Mouse (Mus musculus) cerebellum, adult 2 months (tissue): ENCODE measurements around the gene Efna1. TPM values are rescaled to one million over a fixed set of nuclear protein-coding genes. Genes with fewer than 3 reads are reported as not detected.

Experiments used
- DNase-seq, 2 experiments: peaks; one replicate each; pipeline ENCODE4 v3.0.0; 2021
- H3K27ac ChIP-seq: fragments of 200-500 bp; 2 replicates; pipeline ENCODE4 v1.5.1; 2012; ENCODE audit warnings: low read length, control low read depth, inconsistent platforms; ENCODE audit not compliant: insufficient read depth
- H3K27me3 ChIP-seq: fragments of 200-500 bp; 2 replicates; pipeline ENCODE4 v1.6.1; 2012; ENCODE audit warnings: inconsistent platforms, mild to moderate bottlenecking, low read length, moderate library complexity; ENCODE audit not compliant: control insufficient read depth, insufficient read depth
- H3K4me1 ChIP-seq: fragments of 200-500 bp; 2 replicates; pipeline ENCODE4 v1.6.1; 2011; ENCODE audit warnings: low read length; ENCODE audit not compliant: control insufficient read depth, insufficient read depth
- H3K4me3 ChIP-seq: fragments of 200-500 bp; replicated peaks from 2 replicates; pipeline ENCODE3; 2011; ENCODE audit warnings: mild to moderate bottlenecking, low read depth, low read length, control low read depth; ENCODE audit not compliant: insufficient read depth
- CTCF ChIP-seq: fragments of 200-500 bp; IDR thresholded peaks from 2 replicates; pipeline ENCODE4 v1.5.1; 2011; ENCODE audit warnings: low read depth, mild to moderate bottlenecking, control low read depth, low read length, moderate library complexity, borderline replicate concordance; ENCODE audit not compliant: insufficient read depth
- POLR2A ChIP-seq: fragments of 200-500 bp; IDR thresholded peaks from 2 replicates; pipeline ENCODE4 v1.6.1; 2011; ENCODE audit warnings: low read length, control low read depth, borderline replicate concordance; ENCODE audit not compliant: insufficient read depth
- WGBS: fragments of 180-500 bp; shearing (Covaris S2); methylation state at CpG from one replicate; pipeline ENCODE4 v1.1.7; 2018; 5-methylcytosine and 5-hydroxymethylcytosine counted together
- polyA plus RNA-seq: library from polyadenylated mRNA; depleted of rRNA; stranded (reverse); fragments of >200 nt; gene quantifications from 2 replicates; pipeline ENCODE4 v1.2.3, GENCODE M21; 2012

Gene Efna1
- polyA plus RNA-seq, 1 experiment, result 14.2 TPM

GRCm38 (mm10) chr3:89254994-89255393 is 25.9 kb downstream of the Efna1 start:
- Histone ChIP-seq H3K27me3 (no peaks in the 10 kb centered on the region), H3K4me1 (0 out of 2 replicates have a peak, but pooled peaks cover 4% of the 10 kb centered on the region), H3K4me3 (no peak overlapping the region), H3K27ac (no peak overlapping the region)
- 92% methylated on average over 5 of the region's 5 CpGs for WGBS
- no peak for DNase-seq
- TF ChIP-seq POLR2A, result no peak
- no peak for TF ChIP-seq CTCF

- H3K4me1 ChIP-seq, result peaks cover 4% of the 10 kb centered on the region; the same call in 1 of the 2 replicates
- WGBS, result 6% methylated on average over 17 of the region's 17 CpGs
- no peak overlapping the region for H3K27ac ChIP-seq
- no peaks in the 10 kb centered on the region for H3K27me3 ChIP-seq
- TF ChIP-seq CTCF (no peak), POLR2A (no peak)
- H3K4me3 ChIP-seq, result no peak overlapping the region
- DNase-seq, result no peak
Measured at GRCm38 (mm10) chr3:89251365-89251895, 29.5 kb downstream of the Efna1 start.

GRCm38 (mm10) chr3:89250435-89251040 is 30.4 kb downstream of the Efna1 start:
- H3K27me3 ChIP-seq, result no peaks in the 10 kb centered on the region
- 21% methylated on average over 7 of the region's 7 CpGs for WGBS
- H3K4me3 ChIP-seq, result no peak overlapping the region
- no peak overlapping the region for H3K27ac ChIP-seq
- peak; percentile 71 to 76 for DNase-seq
- peak; percentile 89 for TF ChIP-seq CTCF
- TF ChIP-seq POLR2A, result no peak
- H3K4me1 ChIP-seq, result peaks cover 8% of the 10 kb centered on the region; the same call in 1 of the 2 replicates

GRCm38 (mm10) chr3:89247466-89247865 is 33.5 kb downstream of the Efna1 start:
- Histone ChIP-seq H3K4me1 (peaks cover 13% of the 10 kb centered on the region), H3K27ac (no peak overlapping the region), H3K4me3 (no peak overlapping the region), H3K27me3 (no peaks in the 10 kb centered on the region)
- TF ChIP-seq CTCF, result no peak
- no peak for TF ChIP-seq POLR2A
- WGBS, result 83% methylated on average over 4 of the region's 4 CpGs
- DNase-seq, result no peak

- Histone ChIP-seq H3K27ac (peak within 1 kb of the TSS; percentile 87), H3K4me1 (peaks cover 17% of the 10 kb centered on the region), H3K27me3 (no peaks in the 10 kb centered on the region), H3K4me3 (peak within 1 kb of the TSS; percentile 95)
- TF ChIP-seq POLR2A, result peak; percentile 49; the same call in 1 of the 2 replicates
- peak; percentile 89 for TF ChIP-seq CTCF
- under 1% methylated on average over 42 of the region's 42 CpGs for WGBS
- DNase-seq, result peak; percentile 94
Measured at GRCm38 (mm10) chr3:89246261-89247100, 34.5 kb downstream of the Efna1 start, which contains the start of gene Trim46. TSS of gene Trim46 (minus strand) at chr3:89246309.

- peak within 1 kb of the TSS; percentile 87 for H3K27ac ChIP-seq
- WGBS, result under 1% methylated on average over 20 of the region's 20 CpGs
- peak; percentile 79 for DNase-seq
- H3K4me1 ChIP-seq, result peaks cover 14% of the 10 kb centered on the region
- TF ChIP-seq CTCF (no peak), POLR2A (no peak)
- no peaks in the 10 kb centered on the region for H3K27me3 ChIP-seq
- peak within 1 kb of the TSS; percentile 95 for H3K4me3 ChIP-seq
Measured at GRCm38 (mm10) chr3:89245688-89246171, 35.2 kb downstream of the Efna1 start, which contains the start of gene Krtcap2. TSS of gene Krtcap2 (plus strand) at chr3:89245966.

GRCm38 (mm10) chr3:89244982-89245687 is 35.8 kb downstream of the Efna1 start:
- Histone ChIP-seq H3K4me1 (peaks cover 14% of the 10 kb centered on the region), H3K4me3 (peak overlapping the region; percentile 95), H3K27ac (peak overlapping the region; percentile 74), H3K27me3 (no peaks in the 10 kb centered on the region)
- DNase-seq, result peak; percentile 84 to 86
- under 1% methylated on average over 26 of the region's 26 CpGs for WGBS
- TF ChIP-seq POLR2A, result peak; percentile 1; the same call in 1 of the 2 replicates
- TF ChIP-seq CTCF, result no peak
